Comparison of ENCODE assay signal across 20 mouse cellular contexts in the genomic region with DNA sequence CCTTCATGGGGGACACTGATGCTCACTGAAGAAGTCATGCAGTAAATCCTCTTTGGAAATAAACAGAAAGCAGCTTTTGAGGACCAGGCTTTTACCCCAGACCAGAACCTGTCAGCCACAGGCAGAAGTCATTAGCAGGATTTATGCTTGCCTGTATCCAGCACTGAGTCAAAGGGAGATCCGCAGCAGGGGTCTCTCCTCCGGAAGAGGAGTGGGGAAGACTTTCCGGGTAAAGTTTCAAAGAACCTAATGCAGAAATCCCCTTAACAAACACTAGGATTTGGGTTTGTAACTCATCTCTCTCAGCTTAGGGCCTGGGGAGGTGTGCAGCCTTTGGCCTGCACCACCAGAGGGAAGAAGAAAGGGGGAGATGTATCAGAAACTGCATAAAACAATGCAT.
DNase-seq lines count a peak whose midpoint lies in the region; ATAC-seq lines count a peak whose summit lies in the region.
"Had no signal": no experiment of that assay in that cellular context is flagged by ENCODE, and none has a peak within 500 bp of the region (broad histone marks: within the 10 kb centered on the region; RNA-seq: fewer than 3 reads in every experiment).

No protein-coding gene starts in this region.

- H3K27ac ChIP-seq in hindbrain, embryonic 10.5 days = peak overlapping the region; percentile 73
- no peak overlapping the region for H3K27ac ChIP-seq in hindbrain, embryonic 14.5 days
- 0 out of 2 replicates have a peak overlapping the region, but pooled peaks have one; percentile 35 for H3K27ac ChIP-seq in neural tube, embryonic 11.5 days (ENCODE audit: low read depth, low read length)
- H3K27ac ChIP-seq in limb, embryonic 10.5 days = peak overlapping the region; percentile 59; the same call in 1 of the 2 replicates
- H3K27ac ChIP-seq: embryonic facial prominence, embryonic 13.5 days had no signal

- H3K36me3 ChIP-seq in hindbrain, embryonic 10.5 days = no peaks in the 10 kb centered on the region
- no peaks in the 10 kb centered on the region for H3K36me3 ChIP-seq in hindbrain, embryonic 14.5 days (replicated peaks; ENCODE audit: control insufficient read depth, insufficient read depth)
- H3K36me3 ChIP-seq in neural tube, embryonic 11.5 days (ENCODE audit: control insufficient read depth, insufficient read depth, low read length) = no peaks in the 10 kb centered on the region
- no peaks in the 10 kb centered on the region for H3K36me3 ChIP-seq in limb, embryonic 10.5 days
- H3K36me3 ChIP-seq: embryonic facial prominence, embryonic 13.5 days had no signal

- peaks cover 43% of the 10 kb centered on the region for H3K4me1 ChIP-seq in hindbrain, embryonic 10.5 days (replicated peaks)
- H3K4me1 ChIP-seq in hindbrain, embryonic 14.5 days (replicated peaks; ENCODE audit: control insufficient read depth, insufficient read depth, low read length) = peaks cover 17% of the 10 kb centered on the region; the same call in 1 of the 2 replicates
- H3K4me1 ChIP-seq in neural tube, embryonic 11.5 days (ENCODE audit: control insufficient read depth, insufficient read depth, low read length) = peaks cover 27% of the 10 kb centered on the region
- H3K4me1 ChIP-seq in limb, embryonic 10.5 days = peaks cover 52% of the 10 kb centered on the region

- no peak overlapping the region for H3K4me3 ChIP-seq in hindbrain, embryonic 10.5 days
- no peak overlapping the region for H3K4me3 ChIP-seq in hindbrain, embryonic 14.5 days (replicated peaks; ENCODE audit: low read length)
- no peak overlapping the region for H3K4me3 ChIP-seq in neural tube, embryonic 11.5 days (ENCODE audit: low read depth, low read length)
- H3K4me3 ChIP-seq in limb, embryonic 10.5 days = no peak overlapping the region
- H3K4me3 ChIP-seq: embryonic facial prominence, embryonic 13.5 days had no signal

- no peak for ATAC-seq in hindbrain, embryonic 14.5 days (ENCODE audit: low FRiP score)
- ATAC-seq in neural tube, embryonic 11.5 days (ENCODE audit: insufficient read depth, low FRiP score, low TSS enrichment) = no peak
- ATAC-seq: forebrain, embryonic 16.5 days had no signal

- WGBS in hindbrain, embryonic 10.5 days = 10% methylated on average over 3 of the region's 3 CpGs
- WGBS in hindbrain, embryonic 14.5 days = 16% methylated on average over 3 of the region's 3 CpGs
- WGBS in neural tube, embryonic 11.5 days = 1% methylated on average over 3 of the region's 3 CpGs
- WGBS in limb, embryonic 10.5 days = 8% methylated on average over 3 of the region's 3 CpGs

- DNase-seq in hindbrain, embryonic 10.5 days (ENCODE audit: low spot score) = no peak
- no peak for DNase-seq in hindbrain, embryonic 14.5 days (ENCODE audit: low spot score)
- peak; percentile 36 for DNase-seq in neural tube, embryonic 11.5 days (ENCODE audit: low spot score)
- no peak for DNase-seq in neural tube, embryonic 10.5 days (ENCODE audit: extremely low spot score, low spot score)
- peak; percentile 58 for DNase-seq in limb, embryonic 10.5 days (ENCODE audit: low spot score)
- DNase-seq in thymus, postnatal 14 days = no peak
- DNase-seq in B cell, adult 2 months = no peak
- DNase-seq: adrenal gland, postnatal 36 days; cerebellum, adult 11-12 months; cerebellum, postnatal 14 days; heart, postnatal 36 days; kidney, adult 18-20 months; kidney, postnatal 10 days; liver; lung, postnatal 10 days; right cerebral cortex, postnatal 25 days; thymus, postnatal 25 days had no signal

- H3K9me3 ChIP-seq in hindbrain, embryonic 10.5 days = no peaks in the 10 kb centered on the region
- no peaks in the 10 kb centered on the region for H3K9me3 ChIP-seq in hindbrain, embryonic 14.5 days (ENCODE audit: control insufficient read depth, low read length)
- no peaks in the 10 kb centered on the region for H3K9me3 ChIP-seq in neural tube, embryonic 11.5 days (ENCODE audit: control insufficient read depth, low read length)
- H3K9me3 ChIP-seq in limb, embryonic 10.5 days (replicated peaks) = no peaks in the 10 kb centered on the region
- H3K9me3 ChIP-seq: embryonic facial prominence, embryonic 13.5 days had no signal

- H3K9ac ChIP-seq in hindbrain, embryonic 14.5 days = no peak overlapping the region
- H3K9ac ChIP-seq in neural tube, embryonic 11.5 days (ENCODE audit: low read length) = no peak overlapping the region
- H3K9ac ChIP-seq: embryonic facial prominence, embryonic 13.5 days had no signal

- H3K27me3 ChIP-seq in hindbrain, embryonic 10.5 days (ENCODE audit: insufficient read depth, poor library complexity, severe bottlenecking) = no peaks in the 10 kb centered on the region
- no peaks in the 10 kb centered on the region for H3K27me3 ChIP-seq in hindbrain, embryonic 14.5 days (ENCODE audit: control insufficient read depth, insufficient read depth, low read length)
- no peaks in the 10 kb centered on the region for H3K27me3 ChIP-seq in neural tube, embryonic 11.5 days (ENCODE audit: control insufficient read depth, insufficient read depth, low read length)
- H3K27me3 ChIP-seq in limb, embryonic 10.5 days (ENCODE audit: low read depth, poor library complexity, severe bottlenecking) = peaks cover 74% of the 10 kb centered on the region
- H3K27me3 ChIP-seq: CH12.LX had no signal

- no peak overlapping the region for H3K4me2 ChIP-seq in hindbrain, embryonic 14.5 days (replicated peaks)
- H3K4me2 ChIP-seq in neural tube, embryonic 11.5 days (ENCODE audit: low read depth) = no peak overlapping the region
- H3K4me2 ChIP-seq: embryonic facial prominence, embryonic 13.5 days had no signal

Comparison
In these comparisons a context has a peak if more than half of its experiments do, and no peak if none do; other contexts are left out.
1. DNase-seq: peak in neural tube, embryonic 11.5 days (single experiment) and limb, embryonic 10.5 days (single experiment); none in hindbrain, embryonic 10.5 days (single experiment), hindbrain, embryonic 14.5 days (single experiment), neural tube, embryonic 10.5 days (single experiment), thymus, postnatal 14 days (single experiment) and B cell, adult 2 months (0 of 2).